Mouse (Mus musculus): Measurements from ENCODE around the gene Zfp746. TPM values are rescaled to one million over a fixed set of nuclear protein-coding genes. Genes with fewer than 3 reads are reported as not detected.

Gene Zfp746
- 8.1 and 9.8 TPM in 2 replicates for polyA plus RNA-seq (2015; fragmentation: Nextera tagmentation; extraction: Ambion mirVana)

DNA sequence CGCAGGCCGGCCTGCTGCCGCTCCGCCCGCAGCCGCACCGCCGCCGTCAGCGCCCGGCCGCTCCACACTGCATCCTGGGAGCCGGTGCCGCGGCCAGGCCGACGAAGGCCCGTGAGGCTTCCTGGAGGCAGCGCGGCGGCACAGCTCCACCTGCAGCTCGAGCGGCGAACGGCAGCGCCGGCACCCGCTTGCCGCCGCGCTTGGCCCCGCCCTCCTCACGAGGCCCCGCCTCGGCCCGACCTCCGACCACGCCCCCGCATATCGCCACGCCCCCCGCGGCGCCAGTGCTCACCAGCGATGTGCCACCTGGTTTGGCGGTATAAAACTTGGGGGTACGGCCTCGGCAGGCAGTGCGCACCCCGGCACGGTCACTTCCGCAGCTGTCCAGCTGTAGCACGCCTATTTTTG is at the start of gene Zfp746:
Zfp746 (minus strand) TSS at position 123 of the 408 bp plus-strand sequence.

GRCm38 (mm10) chr6:48048426-48049272 is 37.7 kb downstream of the Zfp746 start, which contains the start of gene Zfp777:
Gene Zfp777 (minus strand): TSS chr6:48048911.

Small RNA genes lying within 50 kb of the gene (microRNA-seq; reads per million reads assigned to microRNA genes)
- gene Gm24563: not detected

Other genes starting within 250 kb of the Zfp746 start
- gene Zfp282, start 209.4 kb downstream of the Zfp746 start, polyA plus RNA-seq (2015; fragmentation: Nextera tagmentation; extraction: Ambion mirVana): 8.9 and 9.4 TPM in 2 replicates
- 7.4 and 8.4 TPM in 2 replicates for gene Zfp212, start 166.1 kb downstream of the Zfp746 start, polyA plus RNA-seq (2015; fragmentation: Nextera tagmentation; extraction: Ambion mirVana)
- 3.7 and 3.8 TPM in 2 replicates for gene Zfp956, start 133.2 kb downstream of the Zfp746 start, polyA plus RNA-seq (2015; fragmentation: Nextera tagmentation; extraction: Ambion mirVana)
- gene Zfp777, start 37.7 kb downstream of the Zfp746 start, polyA plus RNA-seq (2015; fragmentation: Nextera tagmentation; extraction: Ambion mirVana): 3.1 and 3.6 TPM in 2 replicates